Mouse (Mus musculus): ENCODE results near the gene Git2.

Git2 gene

DNA sequence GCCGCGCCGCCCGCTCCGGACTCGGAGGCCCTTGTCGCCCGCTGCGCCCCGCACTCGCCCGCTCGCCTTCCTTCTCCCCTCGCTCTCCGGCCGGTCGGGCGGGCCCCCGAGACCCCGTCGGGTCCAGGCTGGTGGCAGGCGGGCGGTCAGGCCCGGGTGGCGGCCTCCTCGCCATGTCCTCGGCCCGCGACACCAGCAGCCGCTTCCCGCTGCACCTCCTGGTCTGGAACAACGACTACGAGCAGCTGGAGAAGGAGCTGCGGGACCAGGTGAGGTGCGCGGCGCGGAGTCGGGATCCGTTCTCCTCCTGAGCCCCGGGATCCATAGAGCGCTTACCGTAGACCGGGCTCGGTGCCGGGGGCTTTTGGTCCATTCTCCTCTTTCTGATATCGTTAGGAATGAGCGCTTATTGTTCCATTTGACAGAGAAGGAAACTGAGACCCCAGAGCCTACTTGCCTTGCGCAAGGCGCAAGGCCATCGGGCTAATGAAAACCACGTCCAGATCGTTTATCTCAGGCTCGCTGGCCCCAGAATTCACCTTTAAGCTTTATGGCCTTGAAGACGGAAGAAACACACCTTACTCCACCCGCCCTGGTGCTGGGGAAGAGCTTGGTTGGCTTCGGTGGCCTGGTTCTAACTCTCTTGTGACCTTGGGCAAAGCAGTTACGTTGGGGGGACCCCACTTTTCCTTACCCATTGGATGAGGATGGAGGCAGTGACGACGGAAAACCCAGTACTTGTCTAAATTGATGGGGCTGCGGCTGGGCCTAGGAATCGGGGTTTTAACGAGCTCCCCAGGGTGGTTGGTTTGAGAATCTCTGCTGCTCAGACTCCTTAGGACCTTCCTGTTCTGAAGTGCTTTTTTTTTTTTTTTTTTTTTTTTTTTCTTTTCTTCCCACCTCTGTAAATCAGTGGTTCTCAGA, at the start of gene Git2:
Gene Git2 (minus strand): TSS at position 462 of the 924 bp plus-strand sequence.
- in situ Hi-C loops (cut with MboI, MseI): no loop called here

DNA sequence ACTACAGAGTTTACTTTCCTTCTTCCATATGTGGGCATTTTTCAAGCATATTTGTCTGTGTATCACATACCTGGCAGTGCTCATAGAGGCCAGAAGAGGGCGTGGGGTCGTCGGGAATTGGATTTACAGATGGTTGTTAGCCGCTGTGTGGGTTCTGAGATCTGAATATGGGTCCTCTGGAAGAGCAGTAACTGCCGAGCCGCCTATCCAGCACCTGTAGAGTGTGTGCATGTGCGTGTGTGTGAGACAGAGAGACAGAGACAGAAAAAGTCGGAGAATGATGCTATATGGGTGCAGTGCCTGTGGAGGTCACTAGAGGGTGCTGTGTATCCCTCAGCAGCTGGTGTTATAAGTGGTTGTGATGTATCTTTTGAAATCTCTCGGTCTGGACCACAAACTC, 48.9 kb upstream of the Git2 start:
- in situ Hi-C loops (cut with MboI, MseI): no loop called here

GRCm38 (mm10) chr5:114822796-114823688, 47.7 kb upstream of the Git2 start, which contains the start of gene 1500011B03Rik:
Gene 1500011B03Rik, minus strand, starts transcription at chr5:114823468.
- in situ Hi-C loops (cut with MboI, MseI): no loop called here

DNA sequence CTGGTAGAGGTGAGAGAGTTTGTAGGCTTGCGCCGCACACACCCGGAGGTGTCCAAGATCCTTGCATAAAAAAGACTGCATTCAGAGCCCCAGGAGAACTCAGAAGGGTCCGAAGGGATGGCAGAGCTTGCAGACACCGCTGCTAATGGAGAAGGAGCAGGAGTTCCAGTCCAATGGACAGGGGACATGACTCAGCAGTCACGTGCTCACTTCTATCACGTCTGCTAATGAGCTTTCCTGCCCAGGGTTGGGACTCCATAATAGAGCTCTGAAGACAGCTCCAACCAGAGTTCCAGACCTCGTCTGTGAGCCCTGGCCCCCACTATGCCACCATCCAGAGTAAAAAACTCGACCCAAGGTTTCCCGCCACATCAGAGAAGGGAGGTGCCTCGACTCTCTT, 42.8 kb upstream of the Git2 start:
- in situ Hi-C loops (cut with MboI, MseI): no loop called here

DNA sequence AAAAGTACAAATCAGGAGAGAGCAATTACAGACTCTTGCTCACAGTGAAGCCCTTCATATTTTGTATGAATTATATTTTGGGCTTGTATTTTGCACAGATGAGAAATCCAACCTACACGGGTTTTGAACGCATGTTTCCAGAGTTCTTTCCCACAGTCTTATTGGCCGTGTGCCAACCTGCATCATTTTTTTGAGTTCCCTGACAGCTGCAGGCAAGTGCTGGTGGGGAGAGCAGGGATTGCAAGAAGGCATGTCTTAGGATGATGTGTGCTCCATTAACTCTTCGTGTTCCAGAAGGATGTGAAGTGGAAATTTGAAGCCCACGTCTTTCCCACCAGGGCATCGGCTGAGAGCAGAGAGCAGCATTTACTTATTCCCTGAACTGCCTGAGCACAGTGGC, 41.3 kb upstream of the Git2 start:
- in situ Hi-C loops (cut with MboI, MseI): no loop called here

DNA sequence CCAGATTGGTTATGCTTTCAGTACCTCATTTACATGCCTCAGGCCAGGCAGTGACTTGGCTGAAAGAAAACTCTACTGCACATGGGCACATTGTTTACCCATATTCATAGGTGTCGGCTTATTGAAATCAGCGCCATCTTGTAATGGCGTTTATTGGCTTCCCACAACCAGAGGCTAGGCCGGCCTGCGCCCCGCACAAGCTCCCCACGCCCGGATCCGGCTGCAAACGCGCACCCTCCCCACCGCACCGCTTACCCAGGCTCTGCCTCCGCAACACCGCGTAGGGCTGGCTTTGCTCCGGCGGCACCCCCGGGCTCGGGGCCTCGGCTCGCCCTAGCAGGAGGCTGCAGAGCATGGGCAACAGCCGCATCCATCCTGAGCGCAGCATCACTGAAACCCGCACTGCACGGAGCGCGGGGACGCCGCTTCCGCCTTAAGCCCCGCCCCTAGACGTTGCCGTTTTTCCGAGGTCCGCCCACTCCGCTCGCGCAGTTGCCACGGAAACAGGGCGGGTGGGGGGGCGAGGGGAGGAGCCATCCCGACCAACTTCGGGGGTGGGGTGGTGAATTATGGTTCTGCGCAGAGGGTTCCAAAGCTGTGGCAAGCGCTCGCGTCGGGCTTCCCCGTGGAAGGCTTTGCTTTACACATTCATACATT, 38.3 kb upstream of the Git2 start:
- in situ Hi-C loops (cut with MboI, MseI): no loop called here

- in situ Hi-C loops (cut with MboI, MseI): no loop called here
Observed at GRCm38 (mm10) chr5:114809826-114810225, 34.5 kb upstream of the Git2 start.

GRCm38 (mm10) chr5:114809181-114809756, 34.0 kb upstream of the Git2 start:
- in situ Hi-C loops (cut with MboI, MseI): no loop called here

DNA sequence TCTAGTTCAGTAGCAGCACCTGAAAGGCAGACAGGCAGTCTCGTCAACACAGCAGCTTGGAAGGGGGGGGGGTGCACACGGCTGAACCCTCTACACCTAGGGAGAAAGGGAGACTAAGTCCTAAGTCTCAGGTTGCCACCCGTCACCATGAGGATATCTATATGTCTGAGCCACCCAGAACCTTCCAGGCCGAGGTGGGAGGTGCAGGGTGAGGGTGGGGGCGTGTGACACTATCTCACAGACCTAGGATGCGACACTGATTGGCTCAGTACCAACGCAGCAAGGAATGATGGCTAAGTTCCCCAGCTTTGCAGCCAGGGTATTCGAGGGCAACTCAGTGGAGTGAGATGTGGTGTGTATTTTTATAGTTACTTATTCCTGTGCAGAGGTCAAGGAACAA, 33.1 kb upstream of the Git2 start:
- in situ Hi-C loops (cut with MboI, MseI): no loop called here

GRCm38 (mm10) chr5:114807893-114808292, 32.6 kb upstream of the Git2 start:
- in situ Hi-C loops (cut with MboI, MseI): no loop called here

DNA sequence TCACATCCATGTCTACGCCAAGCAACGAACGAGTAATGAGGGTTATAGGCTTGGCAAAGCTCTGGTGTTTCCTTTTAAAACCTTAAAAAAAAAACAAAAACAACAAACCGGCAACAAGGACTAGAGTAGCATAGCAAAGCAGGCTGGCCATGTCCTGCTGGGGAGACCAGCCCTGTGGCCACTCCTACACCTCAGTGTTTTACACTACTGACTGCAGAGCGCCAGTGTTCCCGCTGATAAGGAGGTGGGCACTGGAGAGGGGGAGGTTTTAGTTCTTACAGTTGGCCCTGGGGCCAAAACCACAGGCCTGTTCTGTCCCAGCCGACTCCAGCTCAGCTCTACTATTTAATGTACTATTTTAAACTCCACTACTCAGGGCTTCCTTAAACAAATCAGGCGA, 32.2 kb upstream of the Git2 start:
- in situ Hi-C loops (cut with MboI, MseI): no loop called here

GRCm38 (mm10) chr5:114807063-114807462, 31.7 kb upstream of the Git2 start:
- in situ Hi-C loops (cut with MboI, MseI): no loop called here

GRCm38 (mm10) chr5:114806636-114807035, 31.3 kb upstream of the Git2 start:
- in situ Hi-C loops (cut with MboI, MseI): no loop called here

- in situ Hi-C loops (cut with MboI, MseI): no loop called here
Observed at GRCm38 (mm10) chr5:114805436-114806350, 30.4 kb upstream of the Git2 start.

- in situ Hi-C loops (cut with MboI, MseI): no loop called here
Observed at GRCm38 (mm10) chr5:114804958-114805357, 29.6 kb upstream of the Git2 start.

GRCm38 (mm10) chr5:114804335-114804734, 29.0 kb upstream of the Git2 start:
- in situ Hi-C loops (cut with MboI, MseI): no loop called here

- in situ Hi-C loops (cut with MboI, MseI): no loop called here
Observed at GRCm38 (mm10) chr5:114803231-114803630, 27.9 kb upstream of the Git2 start.

- in situ Hi-C loops (cut with MboI, MseI): no loop called here
Observed at GRCm38 (mm10) chr5:114801841-114802240, 26.5 kb upstream of the Git2 start.

DNA sequence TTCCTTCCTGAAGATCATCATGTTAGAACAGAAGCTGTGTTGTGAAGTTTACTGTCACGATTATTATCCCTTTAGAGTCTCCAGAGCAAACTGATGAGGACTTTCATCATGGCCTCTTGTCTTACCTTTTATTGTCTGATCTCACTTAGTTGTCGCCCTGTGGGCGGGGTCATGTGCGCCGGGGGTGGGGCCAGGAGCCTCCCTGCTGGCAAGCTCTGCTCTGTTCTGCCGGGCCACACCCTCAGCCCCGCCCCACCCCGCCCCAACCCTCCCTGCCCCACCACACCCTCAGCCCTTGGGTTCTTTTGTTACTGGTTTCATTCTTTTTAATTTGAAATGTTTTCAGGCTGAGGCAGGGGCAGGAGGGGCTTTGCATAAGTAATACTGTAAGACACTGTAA, 25.7 kb upstream of the Git2 start:
- in situ Hi-C loops (cut with MboI, MseI): no loop called here

DNA sequence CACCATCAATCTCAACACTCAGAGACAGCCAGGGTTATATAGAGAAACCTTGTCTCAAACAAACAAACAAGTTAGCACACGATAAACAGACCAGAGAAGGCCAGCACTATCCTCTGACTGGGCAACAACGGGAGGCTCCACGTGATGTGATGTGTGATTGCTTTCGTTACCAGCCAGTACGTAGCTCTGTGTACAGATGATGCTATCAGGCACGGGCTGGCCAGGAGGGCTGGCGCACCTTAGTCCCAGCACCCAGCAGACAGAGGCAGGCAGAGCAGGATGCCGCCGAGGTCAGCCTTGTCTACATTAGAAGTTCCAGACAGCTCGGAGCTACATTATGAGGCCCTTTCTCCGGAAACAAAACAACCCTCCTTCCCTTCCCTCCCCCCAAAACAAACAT, 24.5 kb upstream of the Git2 start:
- in situ Hi-C loops (cut with MboI, MseI): no loop called here

Measured in T-helper 1 cell (primary cell).